Mouse (Mus musculus) CH12.LX (cell line): ENCODE measurements around the gene BC107364.

Experiments used
- CTCF ChIP-seq, 2 experiments: IDR thresholded peaks in 1 of 2; conservative IDR thresholded peaks in 1 of 2; 2 replicates each; pipeline ENCODE4 v1.5.1; 2011 to 2012; ENCODE audit warnings: low read depth in 2 of 2, low read length in 2 of 2, improper control_type of control experiment in 1 of 2, inconsistent platforms in 1 of 2, mild to moderate bottlenecking in 1 of 2, moderate library complexity in 1 of 2
- MAX ChIP-seq: IDR thresholded peaks from 2 replicates; pipeline ENCODE4 v1.6.1; 2011; ENCODE audit warnings: low read length, improper control_type of control experiment
- MXI1 ChIP-seq: IDR thresholded peaks from 2 replicates; pipeline ENCODE4 v1.6.1; 2011; ENCODE audit warnings: mild to moderate bottlenecking, low read depth, low read length, improper control_type of control experiment
- POLR2A ChIP-seq: IDR thresholded peaks from 2 replicates; pipeline ENCODE4 v1.6.1; 2011; ENCODE audit warnings: low read depth, mild to moderate bottlenecking, improper control_type of control experiment, low read length
- TCF12 ChIP-seq: IDR thresholded peaks from 2 replicates; pipeline ENCODE4 v1.6.1; 2014; ENCODE audit warnings: low read depth, mild to moderate bottlenecking, inconsistent platforms, low read length, improper control_type of control experiment

- TF ChIP-seq CTCF (conservative IDR thresholded peaks at IDR 0.05 in 1 of 2, IDR thresholded peaks at IDR 0.05 in 1 of 2; ENCODE audit: low read depth in 2 of 2, low read length in 2 of 2) (no peak), TCF12 (no peak), MAX (no peak), MXI1 (no peak), POLR2A (no peak)
Measured at GRCm38 (mm10) chr3:96483946-96484345, 31.8 kb upstream of the BC107364 start.
